Mouse (Mus musculus): Measurements from ENCODE around the gene Rhot1. TPM values are rescaled to one million over a fixed set of nuclear protein-coding genes. Genes with fewer than 3 reads are reported as not detected.

Gene Rhot1
- polyA plus RNA-seq, 1 experiment from 2014 or later, result 76.2 TPM

DNA sequence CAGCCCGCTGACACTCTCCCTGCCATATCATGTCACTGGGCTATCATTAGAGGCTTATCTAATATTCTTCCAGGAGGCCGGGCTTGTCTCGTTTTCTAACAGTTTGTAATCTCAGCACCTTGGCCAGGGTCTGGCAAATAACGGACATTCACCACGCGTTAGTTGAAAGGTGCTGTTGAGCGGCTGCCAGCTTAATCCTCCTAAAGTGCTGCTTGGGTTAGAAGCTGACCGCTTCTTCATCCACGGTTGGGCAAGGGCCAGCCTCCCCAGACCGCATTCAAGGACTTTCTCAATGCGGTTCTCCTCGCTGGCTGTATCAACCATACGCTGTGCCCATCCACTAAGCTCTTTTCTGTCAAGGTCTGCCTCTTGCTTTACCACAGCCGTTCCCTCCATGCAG, 87.0 kb downstream of the Rhot1 start:
- H3K27ac ChIP-seq (replicated peaks), result no peak overlapping the region
- no peak overlapping the region for H3K4me2 ChIP-seq
- 40% methylated on average over 14 of the region's 14 CpGs for WGBS
- no peak overlapping the region for H3K4me3 ChIP-seq
- peaks cover 53% of the 10 kb centered on the region for H3K4me1 ChIP-seq (replicated peaks)
- H3K27me3 ChIP-seq, result peaks cover 7% of the 10 kb centered on the region; the same call in 1 of the 2 replicates
- no peaks in the 10 kb centered on the region for H3K9me3 ChIP-seq
- peak overlapping the region; percentile 4; the same call in 1 of the 2 replicates for H3K9ac ChIP-seq
- no peaks in the 10 kb centered on the region for H3K36me3 ChIP-seq
- ATAC-seq (ENCODE audit: low read depth), result no peak

DNA sequence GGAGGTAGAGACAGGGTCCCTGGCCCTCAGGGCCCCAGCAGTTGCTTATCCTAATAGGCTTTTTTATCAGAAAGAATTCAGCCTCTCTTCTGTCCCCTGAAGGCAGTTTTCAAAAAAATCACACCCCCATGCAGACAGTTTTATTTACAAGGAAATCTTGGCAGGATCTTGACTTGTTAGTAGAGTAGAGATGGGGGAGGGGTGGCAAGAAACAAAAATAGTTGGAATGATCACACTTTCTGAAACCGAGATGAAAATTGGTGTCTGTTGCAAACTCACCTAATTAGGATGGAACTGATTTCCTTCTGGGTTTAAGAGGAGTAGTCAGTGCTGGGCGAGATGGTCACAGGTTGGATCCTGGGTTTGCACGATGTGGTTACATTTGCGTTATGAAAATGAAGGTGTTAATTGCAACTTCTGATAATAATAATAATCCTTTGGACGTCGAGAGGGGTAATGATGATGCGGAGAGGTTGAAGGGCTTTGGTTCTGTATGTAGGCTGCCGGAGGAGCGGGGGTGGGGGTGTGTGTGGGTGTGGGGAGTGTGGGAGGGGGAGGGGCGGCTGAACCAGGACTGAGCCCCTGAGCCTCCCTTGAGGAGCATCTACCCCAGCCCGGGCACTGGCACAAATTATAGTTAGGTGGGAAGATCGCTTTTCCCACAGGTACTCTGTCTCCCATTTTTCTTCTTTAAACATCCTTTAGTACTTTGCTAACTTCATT, 90.9 kb downstream of the Rhot1 start:
- Histone ChIP-seq H3K4me1 (replicated peaks) (peaks cover 54% of the 10 kb centered on the region), H3K27ac (replicated peaks) (0 out of 2 replicates have a peak overlapping the region, but pooled peaks have one; percentile 4), H3K4me3 (peak overlapping the region; percentile 84), H3K27me3 (peaks cover 7% of the 10 kb centered on the region; the same call in 1 of the 2 replicates), H3K9ac (peak overlapping the region; percentile 85; the same call in 1 of the 2 replicates), H3K9me3 (no peaks in the 10 kb centered on the region), H3K4me2 (peak overlapping the region; percentile 99), H3K36me3 (no peaks in the 10 kb centered on the region)
- no peak for ATAC-seq (ENCODE audit: low read depth)
- 7% methylated on average over 12 of the region's 12 CpGs for WGBS

DNA sequence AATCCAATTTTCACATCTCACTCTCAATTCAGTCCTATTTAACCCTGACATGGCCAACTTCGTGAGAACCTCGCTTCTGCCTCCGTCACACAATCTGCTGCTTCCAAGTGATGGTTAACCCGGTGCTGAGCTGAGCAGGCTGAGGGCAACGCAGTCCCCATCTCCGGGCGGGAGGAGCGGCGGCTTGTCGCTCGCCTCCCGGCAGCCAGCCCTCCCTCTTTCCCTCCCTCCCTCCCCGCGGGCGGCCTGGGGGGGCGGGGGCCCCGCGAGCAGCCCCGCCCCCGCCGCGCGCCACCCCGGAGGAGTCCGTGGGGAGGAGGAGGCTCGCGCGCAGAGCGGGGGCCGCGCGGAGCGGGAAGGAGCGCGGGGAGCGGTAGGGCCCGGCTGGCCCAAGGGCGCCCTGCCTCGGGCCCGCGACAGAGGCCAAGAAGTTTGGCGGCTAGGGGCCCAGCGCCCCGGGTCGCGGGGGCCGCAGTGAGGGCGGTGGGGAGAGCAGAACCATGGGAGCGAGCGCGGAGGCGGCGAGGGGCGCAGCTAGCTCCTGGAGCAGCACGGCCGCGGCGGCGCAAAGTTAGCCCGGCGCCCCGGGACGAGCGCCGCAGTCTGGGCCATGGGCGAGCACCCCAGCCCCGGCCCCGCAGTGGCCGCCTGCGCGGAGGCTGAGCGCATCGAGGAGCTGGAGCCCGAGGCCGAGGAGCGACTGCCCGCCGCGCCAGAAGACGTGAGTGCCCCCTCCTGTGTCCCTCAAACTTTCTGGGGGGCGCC, 91.9 kb downstream of the Rhot1 start, which contains the start of gene Rhbdl3:
Gene Rhbdl3 (plus strand): TSS at position 362 of the 765 bp plus-strand sequence.
- H3K36me3 ChIP-seq, result no peaks in the 10 kb centered on the region
- H3K9ac ChIP-seq, result peak within 1 kb of the TSS; percentile 85
- no peaks in the 10 kb centered on the region for H3K9me3 ChIP-seq
- peaks cover 43% of the 10 kb centered on the region for H3K4me1 ChIP-seq (replicated peaks)
- ATAC-seq (ENCODE audit: low read depth), result peak; percentile 64
- H3K4me3 ChIP-seq, result peak within 1 kb of the TSS; percentile 84
- under 1% methylated on average over 78 of the region's 81 CpGs for WGBS
- H3K27me3 ChIP-seq, result peaks cover 7% of the 10 kb centered on the region; the same call in 1 of the 2 replicates
- H3K27ac ChIP-seq (replicated peaks), result peak within 1 kb of the TSS; percentile 85
- H3K4me2 ChIP-seq, result peak within 1 kb of the TSS; percentile 99

DNA sequence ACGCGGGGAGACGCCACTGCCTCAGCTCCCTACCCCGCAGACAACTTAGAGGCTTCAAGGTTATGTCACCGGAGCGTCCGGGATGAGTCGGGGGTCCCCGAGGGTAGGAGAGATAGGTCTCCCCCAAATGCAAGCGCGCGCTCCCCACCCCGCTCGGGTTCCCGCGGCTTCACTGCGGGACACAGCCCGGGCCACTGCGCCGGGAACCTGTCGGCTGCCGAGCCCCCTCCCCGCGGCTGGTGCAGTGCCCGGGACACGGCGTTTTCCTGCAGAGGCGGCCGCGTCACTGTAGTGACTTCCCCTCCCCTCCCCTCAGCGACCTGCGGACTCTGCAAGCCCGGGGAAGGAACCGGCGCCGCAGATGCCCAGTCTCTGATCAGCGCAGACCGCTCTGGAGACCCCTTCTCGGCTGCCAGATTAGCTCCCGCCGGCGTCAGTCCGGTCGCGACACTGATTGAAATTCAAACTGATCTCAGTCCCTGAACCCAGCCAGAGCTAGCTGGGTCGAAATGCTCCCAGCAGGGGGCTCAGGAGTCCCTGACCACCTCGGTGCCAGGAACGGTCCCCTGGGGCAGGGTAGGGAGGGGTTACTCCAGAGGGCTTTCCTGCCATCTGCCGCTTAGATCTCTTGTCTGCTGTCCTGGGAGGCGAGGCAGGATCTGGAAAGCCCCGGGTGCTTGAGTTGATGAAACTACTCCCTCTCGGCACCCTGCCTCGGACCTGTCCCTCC, 92.7 kb downstream of the Rhot1 start:
- 1% methylated on average over 53 of the region's 53 CpGs for WGBS
- Histone ChIP-seq H3K27ac (replicated peaks) (peak overlapping the region; percentile 85), H3K4me2 (peak overlapping the region; percentile 99), H3K9ac (peak overlapping the region; percentile 85), H3K9me3 (no peaks in the 10 kb centered on the region), H3K36me3 (no peaks in the 10 kb centered on the region), H3K4me3 (peak overlapping the region; percentile 84), H3K4me1 (replicated peaks) (peaks cover 43% of the 10 kb centered on the region), H3K27me3 (peaks cover 7% of the 10 kb centered on the region; the same call in 1 of the 2 replicates)
- peak; percentile 60 for ATAC-seq (ENCODE audit: low read depth)

DNA sequence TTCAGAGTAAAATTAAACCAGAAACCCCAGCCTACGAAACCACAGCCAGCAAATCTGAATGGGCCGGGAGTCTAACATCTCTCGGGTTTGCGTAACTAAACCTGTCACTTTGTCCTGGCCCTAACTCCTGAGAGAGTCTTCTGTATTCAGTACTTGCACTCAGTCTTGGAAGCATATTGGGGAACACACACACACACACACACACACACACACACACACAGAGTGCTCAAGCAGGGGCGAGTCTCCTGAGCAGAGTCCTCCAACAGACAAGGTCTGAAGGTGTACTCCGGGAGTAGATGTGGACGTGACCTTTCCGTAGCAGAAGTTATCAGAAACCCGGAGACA, 93.2 kb downstream of the Rhot1 start:
- Histone ChIP-seq H3K9ac (peak overlapping the region; percentile 85), H3K4me3 (peak overlapping the region; percentile 84), H3K4me1 (replicated peaks) (peaks cover 43% of the 10 kb centered on the region), H3K36me3 (no peaks in the 10 kb centered on the region), H3K9me3 (no peaks in the 10 kb centered on the region), H3K27ac (replicated peaks) (peak overlapping the region; percentile 85), H3K27me3 (peaks cover 5% of the 10 kb centered on the region; the same call in 1 of the 2 replicates), H3K4me2 (peak overlapping the region; percentile 99)
- peak; percentile 20; the same call in 1 of the 2 replicates for ATAC-seq (ENCODE audit: low read depth)
- WGBS, result 2% methylated on average over 9 of the region's 9 CpGs

DNA sequence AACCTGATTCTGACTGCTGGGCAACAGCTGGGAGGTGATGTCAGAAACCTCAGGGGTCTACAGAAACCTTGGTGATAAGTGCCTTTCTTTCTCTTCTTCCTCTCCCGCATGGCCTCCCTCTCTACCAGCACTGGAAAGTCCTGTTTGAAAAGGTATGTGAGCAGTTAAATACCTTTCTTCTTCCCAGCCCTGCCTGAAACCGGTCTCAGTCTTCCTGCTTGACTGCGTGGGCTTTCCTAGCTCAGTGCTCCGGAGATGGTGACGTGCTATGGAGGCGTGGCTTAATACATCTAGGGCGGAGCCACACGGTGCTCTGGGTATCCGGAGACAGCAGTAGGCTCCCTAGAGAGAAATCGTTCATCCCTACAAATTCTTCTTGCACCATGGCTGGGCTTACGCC, 93.7 kb downstream of the Rhot1 start:
- no peaks in the 10 kb centered on the region for H3K9me3 ChIP-seq
- ATAC-seq (ENCODE audit: low read depth), result peak; percentile 75
- H3K4me1 ChIP-seq (replicated peaks), result peaks cover 43% of the 10 kb centered on the region
- H3K36me3 ChIP-seq, result no peaks in the 10 kb centered on the region
- no peaks in the 10 kb centered on the region for H3K27me3 ChIP-seq
- 2% methylated on average over 11 of the region's 11 CpGs for WGBS
- peak overlapping the region; percentile 85 for H3K9ac ChIP-seq
- peak overlapping the region; percentile 84 for H3K4me3 ChIP-seq
- peak overlapping the region; percentile 99 for H3K4me2 ChIP-seq
- H3K27ac ChIP-seq (replicated peaks), result peak overlapping the region; percentile 85

DNA sequence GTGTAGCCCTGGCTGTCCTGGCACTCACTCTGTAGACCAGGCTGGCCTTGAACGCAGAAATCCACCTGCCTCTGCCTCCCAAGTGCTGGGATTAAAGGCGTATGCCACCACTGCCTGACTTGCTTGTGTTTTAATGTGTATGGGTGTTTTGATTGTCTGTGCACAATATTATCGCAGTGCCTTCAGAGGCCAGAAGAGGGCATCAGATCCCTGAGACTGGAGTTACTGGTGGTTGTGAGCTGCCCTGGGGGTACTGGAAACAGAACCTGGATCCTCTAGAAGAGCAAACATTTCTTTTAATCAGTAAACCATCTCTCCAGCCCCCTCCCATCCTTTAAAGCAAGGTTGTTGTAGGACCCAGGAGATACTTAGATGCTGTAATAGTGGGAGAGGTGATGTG, 94.9 kb downstream of the Rhot1 start:
- H3K27ac ChIP-seq (replicated peaks), result no peak overlapping the region
- H3K4me2 ChIP-seq, result no peak overlapping the region
- no peaks in the 10 kb centered on the region for H3K36me3 ChIP-seq
- H3K9me3 ChIP-seq, result no peaks in the 10 kb centered on the region
- no peak for ATAC-seq (ENCODE audit: low read depth)
- H3K9ac ChIP-seq, result no peak overlapping the region
- peaks cover 46% of the 10 kb centered on the region for H3K4me1 ChIP-seq (replicated peaks)
- 88% methylated on average over 3 of the region's 3 CpGs for WGBS
- H3K4me3 ChIP-seq, result no peak overlapping the region
- H3K27me3 ChIP-seq, result no peaks in the 10 kb centered on the region

DNA sequence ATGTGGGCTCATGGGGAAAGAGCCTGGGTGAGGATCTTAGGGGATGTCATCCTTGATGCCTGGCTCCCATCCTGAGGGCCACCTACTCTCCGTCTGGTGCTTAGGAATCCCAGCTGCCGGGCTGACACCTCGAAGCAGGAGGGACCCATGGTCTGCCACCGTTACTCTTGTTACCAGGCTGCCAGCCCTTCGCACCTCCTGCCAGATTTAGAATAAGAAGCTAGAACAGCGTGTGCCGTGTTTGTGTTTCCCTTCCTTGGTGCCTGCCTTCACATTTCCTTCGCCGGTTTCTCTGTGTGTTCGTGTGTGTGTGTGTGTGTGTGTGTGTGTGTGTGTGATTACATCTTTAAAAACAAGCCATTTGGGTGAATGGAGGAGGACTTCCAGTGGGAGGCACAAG, 96.0 kb downstream of the Rhot1 start:
- no peaks in the 10 kb centered on the region for H3K36me3 ChIP-seq
- no peak overlapping the region for H3K9ac ChIP-seq
- H3K9me3 ChIP-seq, result no peaks in the 10 kb centered on the region
- H3K27ac ChIP-seq (replicated peaks), result no peak overlapping the region
- ATAC-seq (ENCODE audit: low read depth), result no peak
- no peak overlapping the region for H3K4me2 ChIP-seq
- H3K27me3 ChIP-seq, result no peaks in the 10 kb centered on the region
- WGBS, result 80% methylated on average over 10 of the region's 10 CpGs
- H3K4me1 ChIP-seq (replicated peaks), result peaks cover 40% of the 10 kb centered on the region
- H3K4me3 ChIP-seq, result no peak overlapping the region

DNA sequence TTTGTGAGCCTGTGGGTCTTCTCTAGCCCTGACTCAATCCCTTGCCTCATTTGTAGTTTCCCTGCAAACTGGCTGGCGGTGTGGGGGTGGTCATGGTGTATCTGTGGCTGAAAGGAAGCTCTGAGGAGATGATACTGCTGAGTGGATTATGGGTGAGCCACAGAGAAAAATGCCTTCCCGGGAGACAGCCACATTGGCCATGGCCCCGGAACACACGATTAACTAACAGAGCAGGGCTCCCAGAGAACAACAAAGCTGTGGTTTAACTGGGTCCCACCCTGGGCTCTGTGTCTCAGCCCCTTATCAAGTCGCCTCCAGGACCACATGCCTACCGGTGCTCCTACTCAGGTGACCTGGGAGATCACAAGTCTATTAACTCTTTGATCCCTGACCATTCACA, 99.7 kb downstream of the Rhot1 start:
- H3K9me3 ChIP-seq, result no peaks in the 10 kb centered on the region
- peaks cover 47% of the 10 kb centered on the region for H3K4me1 ChIP-seq (replicated peaks)
- no peaks in the 10 kb centered on the region for H3K36me3 ChIP-seq
- 0 out of 2 replicates have a peak overlapping the region, but pooled peaks have one; percentile 17 for H3K9ac ChIP-seq
- ATAC-seq (ENCODE audit: low read depth), result no peak
- H3K4me2 ChIP-seq, result no peak overlapping the region
- 58% methylated on average over 6 of the region's 6 CpGs for WGBS
- H3K4me3 ChIP-seq, result no peak overlapping the region
- no peaks in the 10 kb centered on the region for H3K27me3 ChIP-seq
- no peak overlapping the region for H3K27ac ChIP-seq (replicated peaks)

DNA sequence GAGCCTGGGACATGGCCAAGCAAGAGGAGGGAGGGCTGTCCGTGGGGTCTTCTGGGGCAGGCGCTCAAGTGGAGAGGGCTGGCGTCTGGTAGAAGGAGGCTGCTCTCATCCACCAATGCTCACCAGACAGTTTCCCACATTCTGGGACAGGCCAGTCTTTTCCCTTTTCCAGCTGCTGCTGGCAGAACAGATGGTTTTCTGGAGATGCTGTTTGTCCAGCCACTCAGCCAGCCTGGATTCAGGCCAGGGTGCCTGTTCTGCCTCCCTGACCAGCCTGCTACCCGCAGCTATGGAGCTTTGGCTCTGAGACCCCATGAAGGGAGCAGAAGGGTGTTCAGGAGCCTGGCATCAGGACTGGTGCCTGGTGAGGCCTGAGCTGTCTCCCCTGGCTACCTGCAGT, 102.5 kb downstream of the Rhot1 start:
- Histone ChIP-seq H3K36me3 (no peaks in the 10 kb centered on the region), H3K27ac (replicated peaks) (peak overlapping the region; percentile 90), H3K9me3 (no peaks in the 10 kb centered on the region), H3K4me1 (replicated peaks) (peaks cover 74% of the 10 kb centered on the region), H3K9ac (no peak overlapping the region), H3K27me3 (no peaks in the 10 kb centered on the region), H3K4me2 (no peak overlapping the region), H3K4me3 (no peak overlapping the region)
- peak; percentile 17; the same call in 1 of the 2 replicates for ATAC-seq (ENCODE audit: low read depth)
- WGBS, result 25% methylated on average over 4 of the region's 4 CpGs

DNA sequence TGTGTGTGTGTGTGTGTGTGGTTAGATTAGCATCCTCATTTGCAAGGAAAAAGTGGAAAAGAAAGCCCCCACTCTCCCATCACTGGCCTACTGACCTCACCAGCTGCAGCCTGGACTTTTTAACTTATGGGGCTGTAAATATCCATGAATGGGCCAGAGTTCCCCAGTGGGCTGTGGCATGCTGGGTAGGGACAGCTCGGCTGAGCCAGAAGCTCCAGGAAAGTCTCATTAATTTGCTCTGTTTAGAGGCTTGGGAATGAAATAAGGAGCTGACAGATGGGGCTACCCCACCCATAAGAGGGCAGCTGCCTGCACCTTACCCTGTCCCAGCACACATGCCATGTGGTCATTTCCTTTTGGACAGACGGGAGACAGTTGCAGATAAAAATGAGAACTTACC, 103.2 kb downstream of the Rhot1 start:
- peak overlapping the region; percentile 90 for H3K27ac ChIP-seq (replicated peaks)
- peak; percentile 40; the same call in 1 of the 2 replicates for ATAC-seq (ENCODE audit: low read depth)
- H3K9me3 ChIP-seq, result no peaks in the 10 kb centered on the region
- peaks cover 80% of the 10 kb centered on the region for H3K4me1 ChIP-seq (replicated peaks)
- no peak overlapping the region for H3K4me2 ChIP-seq
- WGBS, result 6% methylated on average over 2 of the region's 2 CpGs
- H3K27me3 ChIP-seq, result no peaks in the 10 kb centered on the region
- no peak overlapping the region for H3K4me3 ChIP-seq
- H3K36me3 ChIP-seq, result no peaks in the 10 kb centered on the region
- H3K9ac ChIP-seq, result no peak overlapping the region

Measured in neural tube, embryonic 13.5 days (tissue).